Mouse (Mus musculus): ENCODE results near the gene Sox5.

Sox5 gene

DNA sequence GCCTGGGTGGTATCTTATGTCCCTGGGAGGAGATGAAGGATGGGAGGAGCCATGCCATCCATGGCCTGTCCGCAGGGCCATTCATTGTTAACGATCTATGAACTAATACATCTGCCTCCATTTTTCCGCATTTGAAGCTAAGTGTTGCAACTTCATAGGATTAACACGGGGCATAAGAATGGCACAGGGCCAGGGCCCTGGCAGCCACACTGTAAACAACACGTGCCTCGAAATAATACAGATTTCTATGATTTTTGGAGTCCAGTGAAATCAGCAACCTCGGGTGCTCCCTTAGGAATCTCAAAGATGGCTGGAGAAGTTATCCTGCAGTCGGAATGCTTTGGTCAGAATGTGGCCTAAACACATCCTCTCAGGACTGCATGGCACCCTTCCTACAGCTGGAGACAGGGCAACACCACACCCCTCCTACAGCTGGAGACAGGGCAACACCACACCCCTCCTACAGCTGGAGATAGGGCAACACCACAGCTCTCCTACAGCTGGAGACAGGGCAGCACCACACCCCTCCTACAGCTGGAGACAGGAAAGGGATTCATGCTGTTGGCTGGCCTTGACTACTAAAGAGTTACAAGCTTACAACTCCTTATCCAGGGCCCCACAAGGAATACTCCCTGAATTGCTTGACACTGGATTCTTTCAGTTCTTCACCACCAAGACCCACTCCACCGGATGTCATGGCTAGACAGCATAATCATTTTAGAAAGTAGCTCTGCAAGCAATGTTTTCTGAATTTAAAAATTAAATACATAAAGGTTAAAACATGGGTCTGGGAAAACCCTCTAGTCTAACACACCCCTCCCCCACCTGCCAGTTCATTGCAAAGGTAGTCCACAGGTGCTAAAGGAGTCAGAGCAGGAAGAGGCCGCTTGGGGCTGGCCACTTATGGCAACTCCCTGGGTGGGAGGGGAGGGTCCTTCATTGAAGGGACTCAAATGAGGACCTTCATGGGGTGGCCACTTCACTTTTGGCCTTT, 122.4 kb downstream of the Sox5 start:
- DNase-seq (ENCODE audit: low read depth, low spot score) = no peak

DNA sequence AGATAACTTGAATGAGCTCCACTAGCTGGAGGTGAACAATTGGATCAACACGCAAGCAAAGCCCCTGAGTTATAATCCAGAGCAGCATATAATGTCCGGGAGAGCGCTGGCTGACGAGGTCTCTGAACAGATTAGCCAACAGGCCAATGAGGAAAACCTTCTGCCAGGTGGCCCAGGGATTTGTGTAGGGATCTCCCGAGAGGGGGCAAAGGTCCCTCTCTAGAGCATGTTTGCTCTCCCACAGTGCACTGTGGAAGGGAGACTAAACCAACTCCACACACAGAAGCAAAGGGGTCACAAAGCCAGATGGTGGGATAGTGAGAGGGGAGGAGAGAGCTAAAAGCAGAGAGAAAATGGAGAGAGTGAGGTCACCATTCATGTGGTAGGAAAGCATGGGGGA, 128.9 kb downstream of the Sox5 start:
- DNase-seq (ENCODE audit: low read depth, low spot score) = no peak

DNA sequence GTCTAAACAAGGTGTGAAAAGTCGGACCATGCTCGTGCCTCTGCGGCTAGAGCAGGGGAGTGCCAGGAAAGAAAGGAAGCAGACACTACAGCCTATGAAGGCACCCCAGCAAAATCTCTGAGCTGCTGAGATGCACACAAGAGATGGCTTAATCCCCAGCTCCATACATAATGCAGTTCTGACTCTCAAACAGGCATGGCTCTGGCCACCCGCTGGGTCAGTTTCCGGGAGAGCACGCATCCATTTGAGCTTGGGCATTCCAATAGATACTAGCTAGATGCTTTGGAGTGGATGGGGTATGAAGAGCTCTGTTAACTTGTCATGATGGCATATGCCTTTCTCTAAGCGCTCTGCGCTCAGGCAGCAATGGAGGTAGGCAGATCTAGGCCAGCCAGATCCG, 132.9 kb downstream of the Sox5 start:
- no peak for DNase-seq (ENCODE audit: low read depth, low spot score)

DNA sequence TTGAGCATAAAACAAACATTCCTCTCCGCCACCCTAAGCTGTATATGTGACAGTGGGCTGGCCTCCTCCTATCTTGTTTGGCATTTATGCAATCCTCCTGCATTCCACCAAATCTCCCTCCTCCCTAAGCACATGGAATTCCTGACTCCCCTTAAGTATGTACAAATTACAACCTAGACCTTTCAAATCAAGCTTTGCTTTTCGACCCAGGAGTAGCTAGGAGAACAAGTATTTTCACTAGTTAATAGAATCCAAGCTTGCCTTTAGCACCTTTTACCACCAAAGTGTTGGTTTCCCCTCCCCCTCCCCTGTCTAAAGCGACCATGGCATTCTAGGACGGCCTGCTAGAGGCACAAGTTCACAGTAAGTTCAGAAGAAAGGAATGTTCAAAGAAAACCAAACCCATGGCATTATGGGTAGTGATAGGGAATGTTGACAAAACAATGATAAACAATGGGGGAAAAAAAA, 133.6 kb downstream of the Sox5 start:
- no peak for DNase-seq (ENCODE audit: low read depth, low spot score)

DNA sequence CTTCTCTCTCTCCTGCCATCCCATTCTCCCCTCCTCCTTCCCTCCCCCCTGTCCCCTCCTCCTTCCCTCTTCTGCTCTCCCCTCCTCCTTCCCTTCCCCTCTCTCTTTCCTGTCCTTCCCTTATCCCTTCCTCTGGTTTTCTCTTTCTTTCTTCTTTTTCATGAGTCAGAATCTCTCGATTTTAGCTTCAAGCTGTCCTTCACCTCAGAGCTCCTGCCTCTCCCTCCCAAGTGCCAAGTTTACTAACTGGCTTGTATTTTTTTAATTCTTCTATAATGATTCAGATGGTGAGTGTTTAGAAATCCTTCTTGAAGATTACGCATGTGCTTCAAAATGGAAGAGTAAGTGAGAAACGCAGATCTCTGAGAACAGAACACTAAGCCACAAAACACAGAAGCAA, 135.4 kb downstream of the Sox5 start:
- no peak for DNase-seq (ENCODE audit: low read depth, low spot score)

DNA sequence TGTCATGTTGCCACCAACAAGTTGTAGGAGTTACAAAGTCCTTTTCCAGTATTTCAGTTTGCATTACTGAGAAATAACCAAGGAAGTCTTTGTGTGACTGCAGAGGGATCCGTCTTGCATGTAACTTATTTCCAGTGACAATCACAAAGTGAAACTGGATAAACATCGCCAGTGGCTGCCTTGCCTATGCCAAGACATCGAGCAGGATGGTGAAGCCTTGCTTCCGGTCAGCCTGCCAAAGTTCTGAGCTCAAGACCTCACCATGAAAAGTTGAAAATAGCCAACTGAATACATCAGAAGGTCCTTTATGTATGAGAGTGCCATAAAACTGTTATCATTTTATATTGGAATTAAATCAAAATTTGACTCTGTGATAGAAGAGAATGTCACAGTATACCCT, 136.0 kb downstream of the Sox5 start:
- no peak for DNase-seq (ENCODE audit: low read depth, low spot score)

DNA sequence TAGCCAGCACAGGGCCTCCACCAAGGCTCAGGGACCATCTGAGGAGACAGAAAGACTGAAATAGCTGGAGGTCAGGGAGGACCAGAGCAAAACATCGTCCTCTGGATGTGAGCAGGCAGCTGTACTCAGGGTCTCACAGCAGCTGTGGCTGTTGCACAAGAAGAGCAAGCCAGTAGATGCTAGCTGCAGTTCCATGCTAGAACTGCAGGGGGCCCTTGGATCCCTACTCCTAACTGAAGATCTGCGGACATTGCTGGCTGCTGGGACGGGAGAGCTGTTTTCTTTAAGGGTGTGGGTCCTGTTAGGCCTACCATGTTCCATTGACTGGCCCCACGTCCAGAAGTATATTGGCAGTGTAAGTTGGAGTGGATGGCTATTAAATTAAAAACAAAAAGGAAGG, 137.1 kb downstream of the Sox5 start:
- DNase-seq (ENCODE audit: low read depth, low spot score) = no peak

DNA sequence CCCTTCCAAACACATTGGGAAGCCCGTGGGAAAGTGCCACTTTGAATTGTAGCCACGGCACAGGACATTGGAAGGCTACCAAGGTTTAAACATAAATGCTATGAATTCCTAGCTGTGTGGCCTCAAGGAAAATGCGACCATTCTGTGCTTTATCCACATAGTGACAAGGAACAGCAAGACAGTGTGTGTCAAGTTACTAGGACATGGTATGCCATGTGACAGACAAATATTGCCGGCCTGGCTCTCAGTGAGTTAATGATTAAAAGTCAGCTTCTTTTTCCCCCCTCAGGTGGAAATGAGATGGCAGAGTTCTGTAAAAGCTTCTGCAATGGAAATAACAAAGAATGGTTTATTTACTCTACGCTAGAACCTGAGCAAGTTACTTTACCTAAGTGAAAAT, 138.2 kb downstream of the Sox5 start:
- DNase-seq (ENCODE audit: low read depth, low spot score) = no peak

DNA sequence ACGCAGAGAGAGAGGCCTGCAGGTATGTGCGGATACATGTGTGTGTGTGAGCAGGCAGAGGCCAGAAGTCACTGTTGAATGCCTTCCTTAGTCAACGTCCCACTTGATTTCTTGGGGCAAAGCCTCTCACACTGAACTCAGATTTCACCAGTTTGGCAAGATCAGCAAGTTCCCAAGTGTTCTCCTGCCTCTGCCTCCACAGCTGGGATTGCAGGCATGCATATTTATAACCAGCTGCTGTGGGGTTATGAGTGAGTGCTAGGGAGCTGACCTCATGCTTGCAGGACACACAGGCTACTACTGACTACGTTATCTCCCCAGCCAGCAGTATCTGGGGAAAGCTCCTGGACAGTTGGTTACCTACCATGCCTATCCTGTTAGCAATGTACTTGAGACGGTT, 139.9 kb downstream of the Sox5 start:
- DNase-seq (ENCODE audit: low read depth, low spot score) = no peak

DNA sequence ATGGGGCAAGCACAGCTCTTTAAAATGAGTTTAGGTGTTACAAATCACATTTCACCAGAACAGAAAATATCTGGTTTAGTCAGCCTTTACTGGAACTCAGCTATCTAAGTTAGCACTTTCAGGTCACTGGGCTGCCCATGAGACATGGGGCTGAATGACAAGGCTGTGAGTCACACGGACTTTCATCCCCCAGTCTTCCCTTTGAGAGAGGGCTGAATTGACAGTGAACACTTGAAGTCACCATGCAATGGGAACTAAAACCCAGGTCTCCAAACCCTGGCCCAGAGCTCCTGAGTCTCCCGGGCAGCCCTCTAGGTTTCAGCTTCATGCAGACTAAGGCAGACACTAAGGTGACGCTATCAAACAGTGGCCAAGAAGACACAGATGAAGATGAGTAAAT, 141.2 kb downstream of the Sox5 start:
- DNase-seq (ENCODE audit: low read depth, low spot score) = no peak

DNA sequence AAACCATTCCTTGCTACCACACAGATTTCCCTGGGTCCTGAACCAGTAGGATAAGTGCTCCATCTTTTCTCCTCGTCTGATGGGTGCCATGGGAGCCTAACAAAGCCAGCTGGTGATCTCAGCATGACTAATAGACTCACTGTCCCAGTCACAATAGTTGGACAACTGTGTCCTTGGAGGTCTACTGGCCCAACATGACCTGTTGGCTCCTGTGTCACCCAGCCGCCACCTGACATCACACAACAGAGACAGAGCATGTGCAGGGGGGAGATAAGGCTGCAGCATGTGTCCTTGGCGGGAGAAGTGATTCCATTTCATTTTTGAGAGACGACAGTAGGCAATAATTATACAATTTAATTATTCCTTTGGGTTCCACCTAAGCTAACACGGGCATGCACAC, 143.2 kb downstream of the Sox5 start:
- no peak for DNase-seq (ENCODE audit: low read depth, low spot score)

DNA sequence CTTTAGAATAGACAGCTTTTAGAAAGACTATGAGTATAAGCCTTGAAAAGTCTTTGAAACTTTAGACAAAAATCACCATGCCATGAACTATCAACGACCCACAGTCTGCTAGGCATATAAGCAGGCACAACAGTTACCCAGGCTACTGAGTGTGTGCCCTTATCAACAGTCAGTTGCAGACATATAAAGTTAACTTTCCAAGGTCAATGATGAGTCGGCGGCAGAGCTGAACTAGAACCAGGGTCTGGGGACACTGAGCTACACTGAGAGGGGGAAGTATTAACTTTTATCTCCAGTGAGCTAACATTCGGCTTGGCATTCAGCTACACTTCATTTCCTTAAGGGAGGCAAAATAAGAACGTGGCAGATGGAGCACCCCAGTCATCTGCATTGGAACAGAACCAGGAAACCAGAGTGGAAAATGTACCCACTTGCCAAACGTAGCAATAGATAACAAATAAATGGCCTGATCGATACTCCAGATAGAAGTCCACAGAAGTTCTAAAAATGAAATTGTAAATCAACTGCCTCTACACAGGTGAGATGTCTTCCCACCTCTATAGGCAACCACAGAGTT, 154.2 kb downstream of the Sox5 start:
- DNase-seq (ENCODE audit: low read depth, low spot score) = peak; percentile 61

DNA sequence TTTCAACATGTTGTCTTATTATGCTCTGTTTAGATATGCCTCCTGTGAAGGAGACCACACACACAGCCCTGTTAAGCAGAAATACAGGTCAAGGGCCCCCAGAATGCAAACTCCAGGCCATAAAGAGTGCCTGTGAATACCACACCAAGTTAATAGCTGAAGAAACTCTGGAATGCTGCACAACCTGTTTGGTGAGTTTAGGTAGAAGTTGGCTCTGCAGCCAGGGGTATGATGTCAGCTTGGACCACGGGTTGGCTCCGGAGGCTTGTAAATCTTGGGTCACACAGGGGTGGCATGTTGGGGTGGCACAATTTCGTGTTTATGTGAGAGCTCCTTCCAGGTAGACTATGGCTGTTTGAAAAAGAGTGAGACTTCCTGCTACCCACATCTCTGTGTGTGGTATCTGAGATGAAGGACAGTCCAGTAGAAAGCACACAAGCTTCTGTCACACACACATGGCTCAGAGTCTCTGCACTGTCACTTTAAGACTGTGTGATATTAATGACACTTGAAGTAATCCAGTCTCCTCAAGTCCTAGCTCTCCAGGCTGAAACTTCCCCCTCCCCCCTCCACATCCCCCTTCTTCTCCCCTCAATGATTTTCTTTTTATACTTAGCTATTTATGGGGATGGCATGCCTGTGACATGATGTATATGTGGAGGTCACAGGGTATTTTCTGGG, 160.5 kb downstream of the Sox5 start:
- no peak for DNase-seq (ENCODE audit: low read depth, low spot score)

DNA sequence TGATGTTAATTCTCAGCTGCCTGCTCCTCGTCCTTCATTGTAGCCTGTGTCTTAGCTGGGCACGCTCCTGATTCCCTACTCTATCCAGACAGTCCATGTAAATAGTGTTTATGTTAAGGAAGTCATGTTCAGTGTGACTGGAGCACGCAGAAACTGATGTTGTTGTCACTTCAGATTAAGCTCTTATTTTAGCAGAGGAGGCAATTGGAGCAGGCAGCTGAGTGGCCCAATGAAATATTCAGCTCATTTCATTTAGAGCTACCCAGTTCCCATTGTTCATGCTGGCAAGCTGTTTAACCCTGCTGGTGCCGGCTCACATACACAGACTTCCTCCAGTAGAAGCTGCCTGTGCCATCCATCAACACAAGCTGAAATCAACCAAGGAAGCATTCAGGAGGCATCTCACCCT, 170.4 kb downstream of the Sox5 start:
- DNase-seq (ENCODE audit: low read depth, low spot score) = no peak

DNA sequence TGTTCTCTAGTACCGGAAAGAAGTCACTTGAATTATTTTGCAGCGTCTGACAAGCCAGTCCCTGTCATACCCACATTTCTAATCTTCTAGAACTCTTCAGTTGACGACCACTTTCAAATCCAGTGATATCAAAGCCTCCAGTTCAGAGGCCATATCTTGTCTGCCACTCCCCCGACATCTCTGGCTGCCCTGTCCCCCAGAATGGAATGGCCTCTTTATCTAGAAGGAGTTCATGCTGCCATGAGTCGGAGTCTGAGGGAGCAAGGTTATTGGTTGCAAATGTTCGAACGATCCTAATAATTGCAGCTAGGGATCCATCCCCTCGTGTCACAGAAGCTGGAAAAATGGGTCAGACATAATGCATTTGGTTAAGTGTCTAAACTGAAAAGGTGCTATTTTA, 170.9 kb downstream of the Sox5 start:
- no peak for DNase-seq (ENCODE audit: low read depth, low spot score)

DNA sequence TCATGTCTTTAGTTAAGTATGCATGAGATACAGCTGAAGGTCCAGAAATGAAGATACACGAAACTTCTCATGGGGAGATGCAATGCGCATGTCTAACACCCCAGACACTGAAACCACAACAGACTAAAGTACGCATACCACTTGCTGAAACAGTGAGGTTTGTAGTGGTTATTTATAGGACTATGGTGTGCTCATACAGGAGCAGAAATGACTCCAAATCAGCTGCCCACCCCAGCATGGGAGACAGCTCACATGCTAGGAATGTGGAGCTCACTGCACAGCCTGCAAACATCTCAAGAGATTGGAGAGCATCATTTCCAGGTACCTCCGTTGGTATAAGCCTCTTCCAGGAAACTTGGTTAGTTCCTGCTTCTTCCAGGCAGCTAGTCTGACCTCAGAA, 178.9 kb downstream of the Sox5 start:
- DNase-seq (ENCODE audit: low read depth, low spot score) = no peak

DNA sequence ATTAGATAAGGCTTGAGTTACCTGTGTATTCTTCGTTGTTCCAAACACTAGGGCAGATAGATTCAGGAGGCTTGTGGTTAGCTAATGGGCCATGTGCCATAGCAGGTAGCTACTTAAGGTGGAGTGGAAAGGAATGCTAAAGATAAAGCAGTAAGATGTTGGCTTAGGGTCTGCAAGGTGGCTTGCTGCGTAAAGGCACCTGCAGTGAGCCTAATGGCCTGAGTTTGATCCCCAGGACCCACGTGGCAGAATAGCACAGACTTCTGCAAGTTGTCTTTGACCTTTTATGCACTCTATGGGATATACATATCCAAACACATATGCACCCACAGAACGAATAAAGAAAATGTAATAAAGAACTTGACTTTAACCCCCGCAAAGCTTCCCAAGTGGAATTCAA, 181.4 kb downstream of the Sox5 start:
- no peak for DNase-seq (ENCODE audit: low read depth, low spot score)

DNA sequence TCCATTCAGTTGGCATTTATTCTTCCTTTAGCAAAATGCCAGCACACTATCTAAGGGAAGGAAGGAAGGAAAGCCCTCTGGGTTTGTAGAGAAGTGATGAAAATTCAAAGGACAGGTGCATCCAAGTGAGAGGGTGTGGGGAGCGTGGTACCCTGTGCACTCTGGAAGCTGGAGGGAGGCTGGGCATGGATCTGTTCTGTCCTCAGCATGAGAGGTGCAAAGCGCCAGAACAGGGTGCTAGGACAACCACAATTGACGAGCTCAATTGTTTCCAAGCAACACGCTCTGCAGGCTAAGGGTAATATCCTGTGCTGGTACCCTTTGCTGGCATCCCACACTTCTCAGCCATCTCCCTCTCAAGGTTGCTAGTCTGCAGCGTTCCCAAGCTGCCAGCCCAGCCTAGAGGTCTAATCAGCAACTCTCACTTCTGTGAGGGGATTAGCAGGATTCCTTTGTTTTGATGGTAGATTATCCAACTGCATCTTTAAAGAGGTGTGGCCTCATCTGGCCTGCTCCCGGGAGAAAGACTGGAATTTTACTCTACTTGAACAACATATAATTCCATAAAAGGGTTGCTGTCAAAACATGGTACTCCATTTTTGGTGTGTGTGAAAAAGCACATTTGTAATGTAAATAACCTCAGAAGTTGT, 183.3 kb downstream of the Sox5 start:
- no peak for DNase-seq (ENCODE audit: low read depth, low spot score)

DNA sequence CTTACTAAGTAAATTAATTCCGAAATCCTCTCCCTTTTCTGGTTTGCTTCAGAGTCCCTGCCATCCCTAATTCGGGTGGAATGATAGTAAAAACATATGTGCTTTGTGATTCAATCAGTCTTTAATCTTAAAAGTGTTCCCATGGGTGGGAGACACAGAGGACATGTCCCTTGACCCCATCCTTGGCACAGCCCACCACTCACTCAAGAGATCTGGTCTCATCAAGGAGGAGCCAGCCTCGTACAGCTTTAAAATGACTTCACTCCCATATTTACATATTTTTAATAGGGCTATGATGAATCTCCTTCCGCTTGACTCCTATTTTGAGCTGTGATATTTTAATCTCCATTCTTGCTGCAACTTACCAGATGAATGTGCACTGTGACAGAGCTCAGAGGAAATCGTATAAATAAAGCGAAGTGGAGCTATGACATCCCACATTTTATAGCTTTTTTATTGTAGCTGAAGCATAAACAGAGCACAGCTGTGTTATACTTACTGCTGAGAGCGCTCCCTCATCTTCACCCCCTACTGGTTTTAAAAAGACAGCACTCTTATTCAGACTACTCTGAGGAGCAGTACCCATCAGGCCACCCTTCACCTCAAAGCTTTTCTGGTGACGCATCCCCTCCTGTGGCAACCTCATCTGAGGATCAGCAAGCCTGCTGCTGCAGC, 185.1 kb downstream of the Sox5 start:
- peak; percentile 78 for DNase-seq (ENCODE audit: low read depth, low spot score)

DNA sequence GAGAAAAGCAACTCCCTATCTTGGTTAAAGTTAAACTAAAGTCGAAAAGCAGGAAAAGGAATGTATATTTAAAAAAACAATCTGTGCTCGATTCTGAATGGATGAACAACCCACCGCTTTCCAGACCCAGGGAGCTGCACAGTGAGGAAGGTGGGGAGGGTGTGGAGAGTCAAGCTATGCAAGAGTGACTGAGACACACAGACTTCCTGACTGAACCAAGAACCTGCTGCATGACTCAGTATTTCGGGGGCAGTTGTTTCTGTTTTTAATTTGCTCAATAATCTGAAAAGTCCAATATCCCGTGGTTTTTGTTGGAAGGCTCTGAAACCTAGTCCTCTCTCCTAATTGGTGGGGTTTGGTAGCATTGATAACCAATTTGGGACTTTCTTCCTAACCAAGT, 196.9 kb downstream of the Sox5 start:
- DNase-seq (ENCODE audit: low read depth, low spot score) = no peak

DNA sequence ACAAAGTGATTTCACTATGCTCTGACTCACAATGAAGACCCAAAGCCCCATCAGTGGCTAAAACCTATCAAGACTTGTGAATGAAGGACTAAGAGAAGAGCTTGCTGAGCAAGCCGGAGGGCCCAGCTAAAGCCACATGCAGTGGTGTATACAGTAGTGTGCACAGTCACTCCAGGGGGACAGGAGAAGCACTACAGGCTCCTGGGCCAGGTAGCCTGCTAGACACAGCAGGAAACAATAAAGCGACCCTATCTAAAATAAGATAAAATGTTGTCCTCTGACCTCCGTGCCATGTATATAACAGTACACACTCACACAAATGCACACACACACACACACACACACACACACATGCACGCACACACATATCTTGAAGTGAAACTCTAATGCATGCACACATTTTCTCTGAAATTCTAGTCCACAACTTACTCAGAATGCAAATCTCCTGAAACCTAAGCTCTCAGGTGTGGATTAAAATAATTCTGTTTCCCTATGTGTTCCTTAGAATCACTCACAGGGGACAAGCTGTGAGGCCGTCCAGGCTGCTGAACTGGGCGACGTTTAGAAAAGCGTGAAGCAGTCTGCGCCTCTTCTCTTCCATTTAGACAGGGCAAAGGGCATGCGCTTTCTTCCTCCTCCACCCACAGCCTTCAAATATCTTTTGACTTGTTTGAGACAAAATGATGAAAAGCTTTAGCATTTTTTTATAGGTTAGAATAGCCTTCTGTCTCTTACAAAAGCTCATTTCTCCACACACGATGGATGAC, 197.5 kb downstream of the Sox5 start:
- DNase-seq (ENCODE audit: low read depth, low spot score) = no peak

Data from brain, adult 2 months (tissue).